Mouse (Mus musculus): Measurements from ENCODE around the gene BC049352.

Gene BC049352

GRCm38 (mm10) chr9:45294210-45295011 is 112.6 kb downstream of the BC049352 start:
- DNase-seq (ENCODE audit: low spot score in 2 of 2): no peak

- peak; percentile 41 to 67 for DNase-seq (ENCODE audit: low spot score in 2 of 2)
Observed at GRCm38 (mm10) chr9:45299231-45300006, 117.6 kb downstream of the BC049352 start.
